Mouse (Mus musculus) ES-Bruce4 (cell line): ENCODE data around the gene Rnft1. TPM values are rescaled to one million over a fixed set of nuclear protein-coding genes. Genes with fewer than 3 reads are reported as not detected.
A peak's percentile ranks its signal among the peaks of the same experiment; 100 is the strongest.

Experiments used
- H3K27ac ChIP-seq: 2 replicates; pipeline ENCODE4 v1.5.1; 2012; ENCODE audit warnings: low read length, inconsistent platforms; ENCODE audit not compliant: insufficient read depth
- H3K27me3 ChIP-seq: 2 replicates; pipeline ENCODE4 v1.6.1; 2012; ENCODE audit warnings: mild to moderate bottlenecking, low read length, inconsistent platforms; ENCODE audit not compliant: control insufficient read depth, poor library complexity, insufficient read depth, severe bottlenecking
- H3K36me3 ChIP-seq: 2 replicates; pipeline ENCODE4 v1.6.1; 2012; ENCODE audit warnings: inconsistent platforms, mild to moderate bottlenecking, low read length, moderate library complexity; ENCODE audit not compliant: control insufficient read depth, poor library complexity, insufficient read depth, severe bottlenecking
- H3K4me1 ChIP-seq: one replicate; pipeline ENCODE4 v1.8.1; 2011; ENCODE audit warnings: low read length; ENCODE audit not compliant: control insufficient read depth, insufficient read depth
- H3K4me3 ChIP-seq: 2 replicates; pipeline ENCODE4 v1.5.1; 2011; ENCODE audit warnings: low read depth, mild to moderate bottlenecking, low read length
- H3K9ac ChIP-seq: 2 replicates; pipeline ENCODE4 v1.6.1; 2012; ENCODE audit warnings: low read depth, mild to moderate bottlenecking, inconsistent platforms; ENCODE audit not compliant: poor library complexity, severe bottlenecking
- H3K9me3 ChIP-seq: replicated peaks from 2 replicates; pipeline ENCODE4 v1.6.1; 2012; ENCODE audit warnings: mild to moderate bottlenecking, low read length, inconsistent platforms; ENCODE audit not compliant: control insufficient read depth, poor library complexity, insufficient read depth, severe bottlenecking
- CTCF ChIP-seq: IDR thresholded peaks from one replicate; pipeline ENCODE4 v1.8.1; 2011; ENCODE audit warnings: low read depth, low read length
- EP300 ChIP-seq: IDR thresholded peaks from 2 replicates; pipeline ENCODE4 v1.6.1; 2011; ENCODE audit warnings: low read depth, low read length; ENCODE audit not compliant: insufficient read depth
- POLR2A ChIP-seq: IDR thresholded peaks from one replicate; pipeline ENCODE4 v1.8.1; 2011; ENCODE audit warnings: low read length; ENCODE audit not compliant: insufficient read depth
- polyA plus RNA-seq: library from polyadenylated mRNA; stranded (reverse); fragments of >200 nt; gene quantifications from 2 replicates; pipeline ENCODE4 v1.2.4, GENCODE M21; 2011; ENCODE audit warnings: low read depth; ENCODE audit not compliant: missing spikeins, insufficient read depth, insufficient read length

Rnft1 gene
- polyA plus RNA-seq, 1 experiment: 25.0 TPM

- no peaks in the 10 kb centered on the region for H3K9me3 ChIP-seq
- no peaks in the 10 kb centered on the region for H3K27me3 ChIP-seq
- no peak overlapping the region for H3K27ac ChIP-seq
- H3K9ac ChIP-seq: no peak overlapping the region
- H3K4me3 ChIP-seq: no peak overlapping the region
- no peaks in the 10 kb centered on the region for H3K4me1 ChIP-seq
- 0 out of 2 replicates have a peak, but pooled peaks cover 2% of the 10 kb centered on the region for H3K36me3 ChIP-seq
- no peak for TF ChIP-seq EP300
- no peak for TF ChIP-seq CTCF
- no peak for TF ChIP-seq POLR2A
These were observed 55.4 kb downstream of the Rnft1 start for GRCm38 (mm10) chr11:86539716-86540475.

- Histone ChIP-seq H3K36me3 (0 out of 2 replicates have a peak, but pooled peaks cover 2% of the 10 kb centered on the region), H3K27ac (no peak overlapping the region), H3K4me1 (no peaks in the 10 kb centered on the region), H3K9ac (no peak overlapping the region), H3K4me3 (no peak overlapping the region), H3K27me3 (no peaks in the 10 kb centered on the region), H3K9me3 (no peaks in the 10 kb centered on the region)
- no peak for TF ChIP-seq POLR2A
- TF ChIP-seq CTCF: no peak
These were observed 56.0 kb downstream of the Rnft1 start for GRCm38 (mm10) chr11:86540476-86540845.

- Histone ChIP-seq H3K4me1 (no peaks in the 10 kb centered on the region), H3K9ac (no peak overlapping the region), H3K27me3 (no peaks in the 10 kb centered on the region), H3K9me3 (no peaks in the 10 kb centered on the region), H3K4me3 (no peak overlapping the region), H3K36me3 (0 out of 2 replicates have a peak, but pooled peaks cover 2% of the 10 kb centered on the region), H3K27ac (no peak overlapping the region)
- TF ChIP-seq EP300 (no peak), POLR2A (no peak), CTCF (no peak)
These were observed 58.4 kb downstream of the Rnft1 start for GRCm38 (mm10) chr11:86542851-86543250.

GRCm38 (mm10) chr11:86543960-86544638, 59.6 kb downstream of the Rnft1 start:
- 0 out of 2 replicates have a peak, but pooled peaks cover 2% of the 10 kb centered on the region for H3K36me3 ChIP-seq

GRCm38 (mm10) chr11:86544639-86545299, 60.3 kb downstream of the Rnft1 start, which contains the start of the genes Rps6kb1 and Tubd1:
TSS of gene Rps6kb1 (minus strand) at chr11:86544805.
TSS of gene Tubd1 (plus strand) at chr11:86544991.
- Histone ChIP-seq H3K4me1 (no peaks in the 10 kb centered on the region), H3K36me3 (0 out of 2 replicates have a peak, but pooled peaks cover 4% of the 10 kb centered on the region), H3K9ac (peak within 1 kb of the TSS; percentile 92), H3K9me3 (no peaks in the 10 kb centered on the region), H3K4me3 (peak within 1 kb of the TSS; percentile 92), H3K27ac (no peak within 1 kb of the TSS), H3K27me3 (no peaks in the 10 kb centered on the region)
- TF ChIP-seq CTCF: no peak
- peak; percentile 79 for TF ChIP-seq POLR2A

More at GRCm38 (mm10) chr11:86543960-86544638, 59.6 kb downstream of the Rnft1 start:
- Histone ChIP-seq H3K4me3 (peak overlapping the region; percentile 92), H3K9me3 (no peaks in the 10 kb centered on the region), H3K27ac (no peak overlapping the region), H3K27me3 (no peaks in the 10 kb centered on the region), H3K4me1 (no peaks in the 10 kb centered on the region), H3K9ac (peak overlapping the region; percentile 92)
- TF ChIP-seq EP300 (no peak), POLR2A (no peak), CTCF (no peak)

- Histone ChIP-seq H3K4me3 (peak overlapping the region; percentile 55), H3K27ac (no peak overlapping the region), H3K36me3 (peaks cover 4% of the 10 kb centered on the region; the same call in 1 of the 2 replicates), H3K4me1 (no peaks in the 10 kb centered on the region), H3K9ac (peak overlapping the region; percentile 92), H3K27me3 (no peaks in the 10 kb centered on the region), H3K9me3 (no peaks in the 10 kb centered on the region)
- no peak for TF ChIP-seq POLR2A
- no peak for TF ChIP-seq EP300
- TF ChIP-seq CTCF: no peak
These were observed 61.1 kb downstream of the Rnft1 start for GRCm38 (mm10) chr11:86545556-86545955.
